Mouse (Mus musculus): ENCODE results near the gene Rbm4. TPM values are rescaled to one million over a fixed set of nuclear protein-coding genes. Genes with fewer than 3 reads are reported as not detected.

The Rbm4 gene
- total and polyA plus RNA-seq, 3 experiments = 31.4 to 51.6 TPM; not detected in 1

GRCm38 (mm10) chr19:4756921-4757320 is 36.8 kb downstream of the Rbm4 start:
- H3K36me3 ChIP-seq (ENCODE audit: control insufficient read depth in 1 of 2, insufficient read depth in 2 of 2, low read length in 2 of 2) = peaks cover 8 to 13% of the 10 kb centered on the region in 2 experiments
- H3K27me3 ChIP-seq (ENCODE audit: control insufficient read depth in 1 of 2, insufficient read depth in 2 of 2, low read length in 2 of 2) = no peaks in the 10 kb centered on the region
- H3K4me1 ChIP-seq (ENCODE audit: control insufficient read depth in 1 of 2, insufficient read depth in 2 of 2, low read length in 2 of 2) = no peaks in the 10 kb centered on the region; a peak in 1 of 4 replicates
- peak; percentile 6; the same call in 1 of the 2 replicates for TF ChIP-seq MXI1 (IDR thresholded peaks at IDR 0.05; ENCODE audit: low read depth, low read length)
- no peak for TF ChIP-seq RAD21 (IDR thresholded peaks at IDR 0.05; ENCODE audit: low read depth, low read length)
- no peak for TF ChIP-seq ZKSCAN1 (IDR thresholded peaks at IDR 0.05; ENCODE audit: low read depth, low read length)
- TF ChIP-seq CHD1 (IDR thresholded peaks at IDR 0.05; ENCODE audit: low read depth, low read length) = no peak
- TF ChIP-seq E2F4 (IDR thresholded peaks at IDR 0.05; ENCODE audit: borderline replicate concordance, low read depth, low read length) = no peak
- TF ChIP-seq ETS1 (IDR thresholded peaks at IDR 0.05; ENCODE audit: low read depth, low read length) = no peak
- DNase-seq (ENCODE audit: low read depth, low spot score) = no peak
- peak overlapping the region; percentile 91 for H3K9ac ChIP-seq (ENCODE audit: control insufficient read depth, low read depth, low read length, poor library complexity, severe bottlenecking)
- peaks cover 9% of the 10 kb centered on the region for H3K79me2 ChIP-seq (ENCODE audit: control insufficient read depth, insufficient read depth, low read length, poor library complexity)
- no peaks in the 10 kb centered on the region for H3K9me3 ChIP-seq (replicated peaks; ENCODE audit: insufficient read depth, low read length)
- H3K4me3 ChIP-seq (ENCODE audit: control insufficient read depth in 1 of 2, insufficient read depth in 1 of 2, low read depth in 2 of 2, low read length in 2 of 2) = peak overlapping the region; percentile 87 to 89
- H3K27ac ChIP-seq (ENCODE audit: control insufficient read depth, low read depth, low read length) = no peak overlapping the region

- H3K27ac ChIP-seq (ENCODE audit: control insufficient read depth, low read depth, low read length) = peak within 1 kb of the TSS; percentile 80
- no peaks in the 10 kb centered on the region for H3K27me3 ChIP-seq (ENCODE audit: control insufficient read depth in 1 of 2, insufficient read depth in 2 of 2, low read length in 2 of 2)
- no peaks in the 10 kb centered on the region; a peak in 1 of 4 replicates for H3K4me1 ChIP-seq (ENCODE audit: control insufficient read depth in 1 of 2, insufficient read depth in 2 of 2, low read length in 2 of 2)
- peaks cover 9% of the 10 kb centered on the region for H3K79me2 ChIP-seq (ENCODE audit: control insufficient read depth, insufficient read depth, low read length, poor library complexity)
- DNase-seq (ENCODE audit: low read depth, low spot score) = peak; percentile 97
- peaks cover 5 to 13% of the 10 kb centered on the region in 2 experiments for H3K36me3 ChIP-seq (ENCODE audit: control insufficient read depth in 1 of 2, insufficient read depth in 2 of 2, low read length in 2 of 2)
- no peaks in the 10 kb centered on the region for H3K9me3 ChIP-seq (replicated peaks; ENCODE audit: insufficient read depth, low read length)
- peak within 1 kb of the TSS; percentile 87 to 89 for H3K4me3 ChIP-seq (ENCODE audit: control insufficient read depth in 1 of 2, insufficient read depth in 1 of 2, low read depth in 2 of 2, low read length in 2 of 2)
- peak within 1 kb of the TSS; percentile 91 for H3K9ac ChIP-seq (ENCODE audit: control insufficient read depth, low read depth, low read length, poor library complexity, severe bottlenecking)
- TF ChIP-seq CTCF (IDR thresholded peaks at IDR 0.05 in 2 of 3, conservative IDR thresholded peaks at IDR 0.05 in 1 of 3; ENCODE audit: control insufficient read depth in 1 of 3, insufficient read depth in 1 of 3, low read depth in 2 of 3, low read length in 3 of 3, poor library complexity in 1 of 3, severe bottlenecking in 1 of 3) (no peak), ZMIZ1 (IDR thresholded peaks at IDR 0.05; ENCODE audit: low read depth, low read length) (peak; percentile 68), UBTF (IDR thresholded peaks at IDR 0.05; ENCODE audit: borderline replicate concordance, insufficient read depth, low read depth, low read length) (no peak), POLR2AphosphoS2 (IDR thresholded peaks at IDR 0.05; ENCODE audit: low read length) (peak; percentile 98), ETS1 (IDR thresholded peaks at IDR 0.05; ENCODE audit: low read depth, low read length) (no peak; the same call in 1 of the 2 replicates), TBP (IDR thresholded peaks at IDR 0.05; ENCODE audit: low read depth, low read length) (0 out of 2 replicates have a peak, but pooled peaks have one; percentile 9), USF1 (IDR thresholded peaks at IDR 0.05; ENCODE audit: low read depth, low read length) (peak; percentile 82), MXI1 (IDR thresholded peaks at IDR 0.05; ENCODE audit: low read depth, low read length) (peak; percentile 61), EP300 (IDR thresholded peaks at IDR 0.05; ENCODE audit: low read depth in 1 of 2, low read length in 2 of 2) (peak in 1 of 2 experiments; percentile 9; a peak in 1 of 4 replicates), SMC3 (IDR thresholded peaks at IDR 0.05; ENCODE audit: low read depth, low read length) (no peak; the same call in 1 of the 2 replicates), MYB (IDR thresholded peaks at IDR 0.05; ENCODE audit: low read depth, low read length) (no peak), RAD21 (IDR thresholded peaks at IDR 0.05; ENCODE audit: low read depth, low read length) (no peak), POLR2A (IDR thresholded peaks at IDR 0.05; ENCODE audit: control insufficient read depth in 1 of 2, insufficient read depth in 1 of 2, low read depth in 1 of 2, low read length in 2 of 2, poor library complexity in 1 of 2) (peak; percentile 74 to 92), ZKSCAN1 (IDR thresholded peaks at IDR 0.05; ENCODE audit: low read depth, low read length) (peak; percentile 18; the same call in 1 of the 2 replicates), BHLHE40 (IDR thresholded peaks at IDR 0.05; ENCODE audit: borderline replicate concordance, low read depth, low read length) (peak; percentile 44; the same call in 1 of the 2 replicates), E2F4 (IDR thresholded peaks at IDR 0.05; ENCODE audit: borderline replicate concordance, low read depth, low read length) (peak; percentile 37; the same call in 1 of the 2 replicates), MYC (IDR thresholded peaks at IDR 0.05; ENCODE audit: low read depth, low read length) (peak; percentile 38; the same call in 1 of the 2 replicates), MAX (IDR thresholded peaks at IDR 0.05; ENCODE audit: low read length) (no peak; the same call in 1 of the 2 replicates), NRF1 (IDR thresholded peaks at IDR 0.05; ENCODE audit: insufficient read depth, low read depth, low read length, poor library complexity, severe bottlenecking) (peak; percentile 81), SIN3A (IDR thresholded peaks at IDR 0.05; ENCODE audit: low read length) (peak; percentile 49; the same call in 1 of the 2 replicates), TAL1 (IDR thresholded peaks at IDR 0.05; ENCODE audit: low read length) (no peak), CHD2 (IDR thresholded peaks at IDR 0.05; ENCODE audit: low read length) (peak; percentile 66), USF2 (IDR thresholded peaks at IDR 0.05; ENCODE audit: borderline replicate concordance in 1 of 2, insufficient read depth in 1 of 2, low read depth in 1 of 2, low read length in 2 of 2) (no peak), MEF2A (IDR thresholded peaks at IDR 0.05; ENCODE audit: extremely low read depth, insufficient replicate concordance, low read depth, low read length, poor library complexity, severe bottlenecking) (no peak), ELF1 (IDR thresholded peaks at IDR 0.05; ENCODE audit: low read depth, low read length) (0 out of 2 replicates have a peak, but pooled peaks have one; percentile 16), MAZ (IDR thresholded peaks at IDR 0.05; ENCODE audit: low read depth, low read length) (peak; percentile 79; the same call in 1 of the 2 replicates), NELFE (IDR thresholded peaks at IDR 0.05; ENCODE audit: low read depth, low read length) (peak; percentile 69)
These were observed 37.3 kb downstream of the Rbm4 start, which contains the start of gene Rbm4b for GRCm38 (mm10) chr19:4756193-4756911. Gene Rbm4b, plus strand, starts transcription at chr19:4756497.
